Mouse (Mus musculus) leukemia stem cell, adult 10-12 weeks (primary cell): ENCODE data around the gene Gabrb2. TPM values are rescaled to one million over a fixed set of nuclear protein-coding genes. Genes with fewer than 3 reads are reported as not detected.

Experiments
- polyA plus RNA-seq: library from polyadenylated mRNA; stranded (reverse); fragments of >175 nt; gene quantifications from 2 replicates; pipeline ENCODE4 v1.2.3, GENCODE M21; 2012; ENCODE audit warnings: low replicate concordance

Gabrb2 gene
- polyA plus RNA-seq = 0.08 TPM in 1 of 2 replicates, not detected in the other

GRCm38 (mm10) chr11:42418996-42419782 lies at the start of gene Gabrb2:
Gabrb2 (plus strand) TSS chr11:42419757.

Other genes starting within 250 kb of the Gabrb2 start
- gene Gabra1, start 236.8 kb upstream of the Gabrb2 start, polyA plus RNA-seq = not detected in 2 replicates
- gene Gabra6, start 98.7 kb upstream of the Gabrb2 start, polyA plus RNA-seq = not detected in 2 replicates